Mouse (Mus musculus) 3134 (cell line): ENCODE results near the gene Ipmk.

Experiments used
- DNase-seq: peaks from one replicate; pipeline ENCODE4 v3.0.0-alpha.2; 2011; ENCODE audit warnings: low spot score; ENCODE audit not compliant: insufficient read length; ENCODE audit errors: extremely low read depth

The Ipmk gene

DNA sequence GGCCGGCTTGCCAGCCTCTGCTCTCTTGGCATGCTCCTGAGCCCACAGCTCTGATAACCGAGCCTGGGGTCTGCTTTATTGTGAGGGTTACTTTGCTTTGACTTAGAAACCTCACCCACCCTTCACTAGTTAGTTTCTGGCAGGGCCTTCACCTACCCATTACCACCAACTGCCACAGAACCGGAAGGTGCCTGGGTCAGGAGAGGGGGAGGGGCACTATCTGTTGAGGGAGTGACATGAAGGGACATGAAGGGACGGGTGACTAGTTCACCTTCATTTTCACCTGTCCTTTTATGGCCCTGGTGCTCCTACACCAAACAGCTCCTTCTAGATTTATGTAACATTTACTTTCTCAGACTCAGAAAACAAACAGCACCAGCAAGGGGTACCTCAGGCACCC, 8.1 kb upstream of the Ipmk start:
- no peak for DNase-seq

DNA sequence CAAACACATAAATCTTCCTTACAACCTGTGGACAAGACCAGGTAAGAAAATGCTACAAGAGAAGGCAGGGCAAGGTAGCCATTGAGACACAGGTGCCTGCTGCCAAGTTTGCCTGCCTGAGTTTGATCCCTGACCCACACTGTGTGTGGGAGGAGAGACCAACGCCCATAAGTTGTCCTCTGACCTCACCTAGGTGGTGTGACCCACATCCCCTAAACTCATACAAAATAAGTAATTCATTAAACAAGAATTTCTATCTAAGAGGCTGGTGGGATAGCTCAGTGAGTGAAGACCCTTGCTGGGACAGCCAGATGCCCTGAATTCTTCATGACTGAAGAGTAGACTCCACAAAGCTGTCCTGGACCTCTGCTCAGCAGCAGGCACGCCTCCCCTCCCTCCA, 7.4 kb upstream of the Ipmk start:
- DNase-seq = no peak

DNA sequence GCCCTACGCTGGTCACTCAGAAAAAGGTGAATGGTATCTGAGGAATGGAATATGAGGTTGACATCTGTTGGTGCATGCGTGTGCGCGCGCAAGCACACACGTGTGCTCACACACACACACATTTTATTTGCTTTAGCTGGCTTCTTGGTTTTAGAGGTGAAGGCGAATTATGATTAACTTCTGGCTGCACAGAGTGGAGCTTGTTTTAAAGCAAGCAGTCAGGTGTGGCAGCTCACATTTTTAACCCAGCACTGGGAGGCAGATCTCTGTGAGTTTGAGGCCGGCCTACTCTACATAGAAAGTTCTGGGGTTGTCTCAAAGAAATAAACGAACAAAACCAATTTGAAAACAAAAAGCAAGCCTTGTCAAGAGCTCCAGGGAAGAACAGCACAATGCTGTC, 6.3 kb upstream of the Ipmk start:
- no peak for DNase-seq

DNA sequence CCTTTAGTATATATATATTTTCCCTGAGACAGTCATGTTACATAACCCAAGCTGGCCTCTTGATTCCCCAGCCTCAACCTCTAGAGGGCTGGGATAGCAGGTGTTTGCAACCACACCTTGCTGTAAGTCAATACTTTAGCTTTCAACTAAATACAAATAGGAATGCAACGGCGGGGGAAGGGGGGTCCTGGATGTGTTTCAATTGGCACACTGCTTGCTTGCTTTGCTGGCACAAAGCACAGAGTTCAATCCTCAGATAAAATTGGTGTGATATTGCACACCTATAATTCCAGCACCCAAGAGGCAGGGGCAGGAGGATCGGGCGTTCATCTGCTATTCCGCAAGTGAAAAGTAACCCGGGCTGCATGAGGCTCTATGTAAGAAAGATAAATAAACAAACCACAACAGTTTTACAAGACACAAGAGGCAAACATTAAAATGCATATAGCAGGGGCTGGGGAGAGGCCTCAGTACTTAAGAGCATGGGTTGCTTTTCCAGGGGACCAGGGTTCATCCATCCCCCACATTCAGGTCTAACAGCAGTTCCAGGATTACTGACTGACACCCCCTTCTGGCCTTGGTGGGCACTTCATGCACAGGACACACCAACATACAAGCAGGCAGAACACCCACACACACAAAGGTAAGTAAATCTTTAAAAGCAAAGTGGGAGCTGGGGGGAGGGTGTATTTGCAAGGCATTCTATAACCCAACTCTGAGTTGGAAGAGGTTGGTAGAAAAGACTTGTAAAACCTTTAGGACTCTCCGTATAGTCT, 5.3 kb upstream of the Ipmk start:
- DNase-seq = no peak

DNA sequence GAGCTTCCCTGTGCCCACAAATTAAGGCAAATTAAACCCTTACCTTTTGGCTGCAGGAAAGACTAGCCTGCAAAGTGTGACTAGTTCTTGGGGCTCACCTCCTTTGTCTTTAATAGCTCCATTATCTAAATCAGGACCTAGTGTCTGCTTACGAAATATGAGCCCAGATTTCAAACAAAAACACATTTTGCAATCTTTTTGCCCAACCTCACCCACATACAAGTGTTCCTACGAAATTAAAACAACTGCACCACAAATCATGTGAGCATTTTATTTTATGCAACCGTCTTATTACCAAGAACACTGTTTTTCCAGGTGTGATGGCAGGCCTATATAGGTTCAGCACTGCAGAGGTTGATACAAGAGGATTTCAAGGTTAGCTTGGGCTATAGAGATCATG, 4.4 kb upstream of the Ipmk start:
- no peak for DNase-seq

DNA sequence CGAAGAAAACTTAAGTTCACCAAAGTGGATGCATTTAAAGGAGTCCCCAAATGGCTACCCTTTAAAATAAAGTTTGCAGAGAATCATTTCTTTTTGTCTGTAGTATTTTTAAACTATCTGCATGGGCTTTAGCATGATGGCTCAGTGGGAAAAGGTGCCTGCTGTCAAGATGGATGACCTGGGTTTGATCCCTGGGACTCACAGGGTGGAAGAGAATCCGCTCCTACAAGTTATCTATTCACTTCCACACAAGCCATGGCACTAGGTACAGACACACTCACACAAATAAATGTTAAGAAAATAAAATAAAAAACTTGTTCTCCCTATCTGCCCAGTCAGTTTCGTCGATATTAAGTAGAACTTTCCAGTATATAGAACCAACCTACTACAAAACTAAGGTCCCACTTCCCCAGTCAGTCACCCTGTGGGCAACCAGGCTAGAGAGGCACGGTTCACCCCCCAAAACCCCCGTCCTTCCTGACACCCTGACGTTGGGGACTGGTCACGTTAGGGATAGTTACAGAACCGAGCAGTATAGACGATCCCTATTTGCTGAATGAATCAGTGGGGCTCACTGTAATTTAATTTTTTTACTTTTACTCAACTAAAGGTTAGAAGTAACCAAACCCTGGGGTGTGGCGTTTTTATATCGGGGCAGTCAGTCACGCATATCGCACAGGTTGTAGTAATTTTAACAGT, 3.8 kb upstream of the Ipmk start:
- no peak for DNase-seq

DNA sequence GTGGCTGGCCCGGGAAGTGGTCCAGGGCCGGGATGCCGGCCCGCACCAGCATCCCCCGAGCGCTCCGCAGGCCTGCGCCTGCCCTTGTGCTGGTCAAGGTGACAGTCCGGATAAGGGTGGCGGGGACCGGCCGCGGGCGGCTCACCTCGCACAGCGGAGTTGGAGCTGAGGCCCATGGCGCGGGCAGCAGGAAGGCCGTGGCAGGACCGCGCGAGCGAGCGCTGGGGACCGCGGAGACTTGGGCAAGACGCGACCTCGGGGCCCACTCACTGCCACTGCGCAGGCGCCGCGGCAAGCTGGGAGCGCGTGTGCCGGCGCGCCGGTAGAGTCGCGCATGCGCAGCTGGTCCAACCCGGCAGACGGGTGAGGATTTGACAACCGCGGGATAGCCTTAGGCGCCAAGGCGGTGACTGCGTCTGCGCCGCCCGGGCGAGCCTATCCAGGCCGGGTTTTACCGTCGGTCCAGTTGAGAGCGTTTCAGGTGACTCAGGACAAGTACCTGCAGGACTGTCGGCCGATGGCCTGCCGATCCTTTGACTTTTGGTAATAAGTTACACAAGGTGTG, 2.9 kb upstream of the Ipmk start, which contains the start of gene Cisd1:
TSS of gene Cisd1 (minus strand) at position 376 of the 565 bp plus-strand sequence.
- DNase-seq = peak; percentile 98

DNA sequence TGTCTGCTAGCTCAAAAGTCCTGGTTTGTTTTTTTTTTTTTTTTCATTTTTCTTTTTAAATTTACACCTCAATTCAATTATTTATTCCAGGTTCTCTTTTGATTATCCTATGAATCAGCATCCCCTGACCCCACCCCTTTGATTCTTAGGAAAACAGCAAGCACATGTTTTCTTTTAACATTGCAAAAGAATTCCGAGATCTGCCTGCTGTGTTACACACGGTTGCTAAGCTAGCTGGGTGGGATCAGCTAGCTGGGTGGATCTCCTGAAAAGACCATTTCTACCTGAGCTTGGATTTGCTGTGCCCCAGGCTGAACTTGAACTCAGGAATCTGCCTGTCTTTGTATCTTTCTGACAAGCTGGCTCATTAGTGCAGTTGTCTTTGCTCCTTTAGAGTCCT, 1.5 kb upstream of the Ipmk start:
- no peak for DNase-seq

DNA sequence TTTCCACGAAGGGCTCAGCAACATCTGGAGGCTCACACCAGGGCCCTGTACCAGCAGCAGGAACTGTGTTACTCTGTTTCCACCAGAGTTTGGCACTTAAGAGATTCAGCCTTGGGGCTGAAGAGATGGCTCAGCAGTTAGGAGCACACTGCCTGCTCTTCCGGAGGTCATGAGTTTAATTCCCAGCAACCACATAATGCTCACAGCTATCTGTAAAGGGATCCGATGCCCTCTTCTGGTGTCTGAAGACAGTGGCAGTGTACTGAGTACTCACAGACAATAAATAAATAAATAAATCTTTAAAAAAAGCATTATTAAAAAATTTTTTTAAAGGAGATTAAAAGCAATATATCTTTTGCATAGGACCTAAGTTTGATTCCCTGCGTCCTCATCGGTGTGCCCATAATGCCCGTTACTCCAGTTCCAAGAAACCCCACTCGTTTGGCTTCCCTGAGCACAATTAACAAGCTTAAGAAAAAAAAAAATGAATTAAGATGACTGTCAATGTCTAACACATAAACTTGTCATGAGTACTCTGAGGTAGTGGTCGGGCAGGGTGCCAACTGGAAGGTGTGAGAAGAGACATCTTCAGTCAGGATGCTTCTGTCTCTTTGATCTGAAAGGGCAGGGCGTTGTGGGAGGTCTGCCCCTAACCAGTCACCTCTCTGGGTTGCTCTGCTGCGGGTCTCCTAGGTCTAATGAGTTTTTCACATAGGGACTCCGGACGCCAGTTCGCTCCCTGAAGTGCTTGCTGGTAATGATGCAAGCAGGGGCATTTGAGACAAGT, 648 bp upstream of the Ipmk start:
- peak; percentile 36 for DNase-seq

DNA sequence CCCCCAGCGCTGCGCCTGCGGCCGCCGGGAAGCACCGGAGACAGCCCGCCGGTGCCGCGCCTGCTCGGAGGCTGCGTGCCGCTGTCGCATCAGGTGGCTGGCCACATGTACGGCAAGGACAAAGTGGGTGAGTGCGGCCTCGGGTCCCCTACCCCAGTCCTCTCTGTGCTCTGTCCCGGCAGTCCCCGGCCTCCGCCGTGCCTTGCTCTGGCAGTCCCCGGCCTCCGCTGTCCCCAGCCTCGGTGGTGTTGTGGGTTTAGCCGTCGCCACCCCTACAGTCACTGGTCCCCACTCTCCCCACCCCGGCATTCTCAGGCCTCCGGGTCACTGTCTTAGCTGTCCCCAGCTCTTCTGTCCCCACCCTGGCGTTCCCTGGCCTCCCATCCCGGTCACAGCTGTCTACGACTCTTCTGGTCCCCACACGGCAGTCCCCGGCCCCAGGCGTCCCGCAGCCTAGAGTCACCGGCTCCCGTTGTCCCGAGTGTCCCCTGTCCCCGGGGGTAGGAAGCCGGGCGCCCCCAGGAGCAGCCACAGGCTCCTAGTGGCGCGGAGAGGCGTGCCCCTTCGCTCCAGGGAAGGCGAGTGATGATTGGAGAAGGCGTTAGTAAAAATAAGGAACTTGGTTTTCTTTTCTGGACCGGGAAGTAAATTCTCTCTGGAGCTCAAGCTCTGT, 537 bp downstream of the Ipmk start:
- DNase-seq = peak; percentile 78

DNA sequence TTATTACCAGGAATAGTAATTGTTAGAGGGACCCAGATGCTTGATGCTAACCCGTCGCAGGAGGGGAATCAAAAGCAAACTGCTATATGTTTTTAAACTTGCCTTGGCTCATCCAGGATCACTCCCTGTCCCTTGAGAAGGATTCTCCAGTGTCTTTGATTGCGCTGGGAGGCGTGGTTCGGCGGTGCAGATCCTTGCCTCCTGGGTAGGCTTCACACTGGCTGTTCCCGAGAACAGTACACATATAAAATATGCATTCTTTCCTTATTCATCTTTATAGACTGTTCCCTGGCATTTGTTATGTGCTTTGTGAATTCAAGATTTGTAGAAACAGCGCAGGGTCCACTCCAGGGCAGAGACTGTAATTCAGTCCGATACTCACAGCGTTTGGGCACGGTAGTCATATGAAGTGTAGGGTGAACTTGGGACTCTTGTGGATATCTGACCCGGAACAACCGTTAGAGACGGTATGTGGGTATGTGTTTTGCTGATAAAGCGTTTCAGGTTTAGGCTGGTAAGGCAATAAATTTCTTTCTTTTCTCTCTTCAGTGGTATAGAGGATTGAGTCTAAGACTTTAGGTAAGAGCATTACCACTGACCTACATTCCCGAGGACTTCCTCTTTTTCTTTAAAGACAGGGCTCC, 1.2 kb downstream of the Ipmk start:
- DNase-seq = no peak

DNA sequence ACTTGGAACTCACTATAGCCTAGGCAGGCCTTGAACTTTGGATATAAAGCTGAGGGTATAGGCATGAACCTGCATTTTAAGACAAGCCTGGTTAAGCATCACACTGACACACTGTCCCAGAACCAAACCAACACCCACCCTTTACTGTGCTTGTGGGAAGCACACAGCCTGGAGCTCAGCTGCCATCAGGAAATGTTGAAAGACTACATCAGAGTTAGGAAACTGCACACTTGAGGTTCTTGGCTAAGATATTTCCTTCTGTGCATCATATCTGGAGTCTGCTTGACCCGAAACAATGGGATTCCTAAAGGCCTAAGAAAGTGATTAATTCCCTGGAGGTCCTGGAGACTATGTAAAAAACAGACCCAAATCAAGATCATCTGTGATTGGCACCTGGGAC, 1.7 kb downstream of the Ipmk start:
- no peak for DNase-seq

DNA sequence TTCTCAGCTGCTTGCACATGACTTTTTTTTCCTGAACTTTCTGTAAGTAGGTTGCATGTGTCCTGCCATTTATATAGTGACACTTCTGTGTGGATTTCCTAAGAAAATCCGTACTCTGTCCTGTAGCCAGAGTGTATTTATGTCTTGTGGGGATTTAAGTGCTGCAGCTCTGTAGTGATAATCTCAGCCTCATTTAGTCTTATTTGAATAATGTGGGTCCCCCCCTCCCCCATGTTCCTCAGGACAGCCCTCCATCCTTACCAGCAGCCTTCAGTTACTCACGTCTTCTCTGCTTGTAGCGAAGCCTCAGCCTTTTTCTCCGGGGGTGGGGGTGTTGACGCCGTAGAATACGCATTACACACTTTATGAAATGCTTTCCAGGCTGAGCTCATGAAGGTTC, 3.7 kb downstream of the Ipmk start:
- no peak for DNase-seq

DNA sequence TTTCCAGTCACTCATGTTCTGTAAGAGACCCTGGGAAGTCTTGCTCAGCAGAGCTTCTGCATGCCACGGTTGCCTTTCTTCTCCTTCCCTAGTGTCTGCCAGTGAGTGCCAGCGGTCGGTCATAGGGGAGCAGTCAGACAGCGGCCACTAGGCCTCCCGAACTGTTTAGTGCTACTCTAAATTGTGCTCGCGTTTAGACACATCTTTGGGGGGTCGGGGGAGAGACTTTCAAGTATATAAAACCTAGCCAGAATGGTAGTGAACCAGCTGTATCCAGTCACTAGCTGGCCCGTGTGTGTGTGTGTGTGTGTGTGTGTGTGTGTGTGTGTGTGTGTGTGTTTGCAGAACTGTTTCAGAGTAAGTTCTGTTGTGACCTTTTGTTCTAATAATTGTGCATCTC, 6.3 kb downstream of the Ipmk start:
- DNase-seq = no peak

DNA sequence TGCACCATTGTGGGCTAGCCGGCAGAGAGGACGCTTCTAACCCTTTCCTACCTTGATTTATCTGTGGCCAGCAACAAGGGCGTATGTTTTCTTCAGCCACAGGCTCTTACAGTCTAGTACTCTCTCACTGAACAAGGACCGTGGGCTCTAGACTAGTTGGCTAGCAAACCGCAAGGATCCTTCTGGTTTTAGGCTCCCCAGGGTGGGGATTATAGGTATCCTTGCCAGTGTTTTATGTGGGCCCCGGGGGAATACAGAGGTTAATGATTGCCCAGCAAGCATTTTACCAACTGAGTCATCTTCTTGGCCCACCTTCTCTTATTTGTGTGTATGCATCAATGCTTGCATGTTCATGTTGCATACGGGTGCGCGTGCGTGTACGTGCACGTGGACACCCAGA, 7.4 kb downstream of the Ipmk start:
- no peak for DNase-seq

DNA sequence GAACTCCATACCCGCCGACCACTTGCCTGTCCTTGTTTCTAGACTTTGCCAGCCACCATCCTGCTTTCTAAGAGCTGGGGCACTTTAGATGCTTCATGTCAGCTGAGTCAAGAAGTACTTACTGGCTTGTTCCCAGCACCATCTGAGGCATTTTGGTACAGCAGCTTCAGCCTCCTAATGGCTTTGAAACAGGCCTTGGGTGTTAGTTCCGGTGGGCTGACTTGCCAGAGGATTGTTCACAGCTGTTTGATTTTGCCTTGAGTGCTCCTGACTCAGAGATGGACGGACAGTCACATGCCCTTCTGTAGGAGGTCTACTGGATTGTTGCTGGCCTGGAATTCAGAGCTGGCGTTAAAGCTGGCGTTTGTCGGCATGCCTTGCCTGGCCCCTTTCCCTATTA, 13.5 kb downstream of the Ipmk start:
- DNase-seq = peak; percentile 41

DNA sequence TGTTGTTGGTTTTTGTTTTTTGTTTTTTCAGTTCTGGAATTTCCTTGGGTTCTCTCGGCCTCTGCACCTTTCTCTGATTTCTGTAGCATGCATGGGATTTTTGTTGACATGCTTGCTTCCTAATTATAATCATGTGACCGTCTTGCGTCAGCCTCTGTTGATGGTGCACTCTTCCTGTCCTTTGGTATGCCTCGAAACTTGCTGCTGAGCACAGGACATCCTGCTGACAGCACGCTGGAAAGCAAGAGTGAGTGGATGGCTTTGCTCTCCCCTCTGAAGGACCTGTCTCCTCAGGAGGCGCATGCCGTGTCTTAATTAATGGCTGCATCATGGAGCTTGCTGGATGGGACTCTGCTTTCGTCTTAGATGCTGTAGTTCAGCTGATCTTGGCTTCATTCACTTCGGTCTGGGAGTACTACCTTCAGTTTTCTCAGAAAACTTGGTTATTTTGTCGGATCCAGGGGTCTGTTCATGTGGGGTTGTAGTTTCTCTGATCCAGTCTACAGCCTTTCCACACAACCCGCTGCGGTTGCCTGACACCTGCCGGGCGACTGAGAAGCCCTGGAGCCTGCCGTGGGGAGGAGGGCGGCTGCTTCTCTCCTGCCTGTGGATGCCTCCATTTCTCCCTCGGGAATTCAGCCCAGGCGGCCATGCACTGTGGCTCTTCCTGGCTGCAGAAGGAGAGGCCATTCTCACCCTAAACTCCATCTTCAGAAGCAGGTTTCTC, 14.4 kb downstream of the Ipmk start:
- peak; percentile 56 for DNase-seq

DNA sequence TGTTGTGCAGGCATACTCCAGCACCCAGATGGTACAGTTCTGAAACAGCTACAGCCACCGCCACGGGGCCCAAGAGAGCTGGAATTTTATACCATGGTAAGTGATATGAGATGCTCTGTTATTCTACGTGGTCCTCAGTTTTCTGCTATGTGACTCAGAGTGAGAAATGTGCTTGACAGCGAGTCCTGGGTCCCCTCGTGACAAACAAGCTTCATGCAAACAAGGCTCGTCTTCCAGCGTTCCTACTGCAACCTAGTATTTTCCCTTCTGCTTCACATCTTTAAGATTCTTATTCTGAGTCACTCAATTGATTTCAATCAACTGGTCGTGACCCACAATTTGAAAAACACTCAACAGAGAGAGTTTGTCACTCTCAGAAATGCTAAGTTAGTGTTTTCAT, 15.9 kb downstream of the Ipmk start:
- no peak for DNase-seq

DNA sequence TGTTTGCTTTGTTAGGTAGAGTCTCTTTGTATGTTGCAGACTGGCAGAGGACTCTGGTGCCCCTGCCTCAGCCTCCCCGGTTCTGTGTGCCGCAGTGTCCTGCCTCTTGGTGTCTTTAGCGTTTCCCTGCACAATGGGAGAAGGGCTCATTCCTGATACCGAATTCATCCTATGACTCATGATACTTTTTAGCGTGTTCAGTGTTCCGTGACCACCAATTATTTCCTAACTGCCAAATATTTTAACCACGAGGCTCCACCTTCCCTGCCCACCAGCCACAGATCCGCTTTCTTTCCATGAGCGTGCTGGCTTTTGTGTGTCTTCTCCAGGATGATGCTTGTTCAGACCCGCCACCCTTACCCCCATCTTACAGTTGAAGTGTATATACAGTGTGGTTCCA, 16.3 kb downstream of the Ipmk start:
- peak; percentile 71 for DNase-seq
